Mouse (Mus musculus) embryonic facial prominence, embryonic 13.5 days (tissue): ENCODE measurements around the gene Ddc. TPM values are rescaled to one million over a fixed set of nuclear protein-coding genes. Genes with fewer than 3 reads are reported as not detected.
A peak's percentile ranks its signal among the peaks of the same experiment; 100 is the strongest.

Experiments used
- ATAC-seq: fragments of 200-750 bp; cut with Nextera tagmentation; 2 replicates; pipeline ENCODE4 v1.8.0; 2017; ENCODE audit warnings: low read depth; ENCODE audit not compliant: insufficient number of reproducible peaks, insufficient read depth, low FRiP score, low TSS enrichment
- H3K27ac ChIP-seq: fragments of 300-500 bp; sonication (generic); 2 replicates; pipeline ENCODE4 v1.5.1; 2015; ENCODE audit warnings: moderate library complexity, mild to moderate bottlenecking, inconsistent platforms
- H3K27me3 ChIP-seq: fragments of 300-500 bp; sonication (generic); 2 replicates; pipeline ENCODE4 v1.6.1; 2015; ENCODE audit warnings: mild to moderate bottlenecking, inconsistent platforms
- H3K36me3 ChIP-seq: fragments of 300-500 bp; sonication (generic); 2 replicates; pipeline ENCODE4 v1.6.1; 2015; ENCODE audit warnings: mild to moderate bottlenecking, inconsistent platforms
- H3K4me1 ChIP-seq: fragments of 300-500 bp; sonication (generic); 2 replicates; pipeline ENCODE4 v1.6.1; 2015; ENCODE audit warnings: inconsistent platforms
- H3K4me2 ChIP-seq: fragments of 300-500 bp; sonication (generic); 2 replicates; pipeline ENCODE4 v1.6.1; 2015; ENCODE audit warnings: moderate library complexity, mild to moderate bottlenecking, inconsistent platforms
- H3K4me3 ChIP-seq: fragments of 300-500 bp; sonication (generic); 2 replicates; pipeline ENCODE4 v1.5.1; 2015; ENCODE audit warnings: mild to moderate bottlenecking, inconsistent platforms
- H3K9ac ChIP-seq: fragments of 300-500 bp; sonication (generic); 2 replicates; pipeline ENCODE4 v1.6.1; 2015; ENCODE audit warnings: mild to moderate bottlenecking, inconsistent platforms
- H3K9me3 ChIP-seq: fragments of 300-500 bp; sonication (generic); 2 replicates; pipeline ENCODE4 v1.6.1; 2016; ENCODE audit warnings: inconsistent platforms
- WGBS: fragments of 180-500 bp; shearing (Covaris S2); methylation state at CpG from one replicate; pipeline ENCODE4 v1.1.7; 2015; ENCODE audit warnings: mixed read lengths; 5-methylcytosine and 5-hydroxymethylcytosine counted together
- polyA plus RNA-seq: library from polyadenylated mRNA; unstranded; fragments of >200 nt; fragmentation: Nextera tagmentation; extraction: Ambion mirVana; gene quantifications from 2 replicates; pipeline ENCODE4 v1.2.1, GENCODE M21; 2015

Ddc gene
- polyA plus RNA-seq, 1 experiment from 2014 or later = 5.3 TPM

DNA sequence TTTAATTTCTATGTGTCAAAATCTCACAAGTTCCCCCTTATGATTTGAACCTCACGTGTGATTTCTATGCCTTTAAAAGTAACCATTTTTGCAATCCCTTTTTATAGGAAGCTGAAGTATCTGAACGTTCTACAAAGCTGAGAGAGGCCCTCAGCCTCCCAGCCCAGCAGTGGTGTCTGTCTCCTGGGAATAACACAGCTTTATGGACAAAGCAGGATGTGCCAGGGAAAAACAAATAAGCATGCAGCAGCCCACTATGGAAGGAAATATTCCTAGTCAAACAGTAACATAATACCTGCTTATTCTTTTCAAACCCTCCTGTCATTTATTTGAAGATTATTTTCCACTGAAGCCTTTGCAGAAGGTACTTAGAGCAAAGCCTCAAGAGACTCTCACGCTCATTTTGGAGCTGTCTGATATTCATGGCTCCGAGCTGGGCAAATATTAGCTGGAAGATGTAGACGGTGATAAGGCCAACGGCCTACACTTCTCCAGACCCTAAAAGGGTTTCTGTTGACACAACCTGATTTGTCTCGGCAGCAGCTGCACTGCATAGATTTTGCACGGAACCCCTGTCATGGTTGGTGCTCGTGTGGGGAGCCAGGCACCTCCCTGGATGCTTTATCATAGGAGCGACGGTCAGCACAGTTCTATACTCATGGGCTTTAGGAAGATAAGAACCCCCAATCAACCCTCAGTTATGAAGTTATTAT, 13.3 kb downstream of the Ddc start:
- no peak for ATAC-seq
- 31% methylated on average over 11 of the region's 11 CpGs for WGBS

DNA sequence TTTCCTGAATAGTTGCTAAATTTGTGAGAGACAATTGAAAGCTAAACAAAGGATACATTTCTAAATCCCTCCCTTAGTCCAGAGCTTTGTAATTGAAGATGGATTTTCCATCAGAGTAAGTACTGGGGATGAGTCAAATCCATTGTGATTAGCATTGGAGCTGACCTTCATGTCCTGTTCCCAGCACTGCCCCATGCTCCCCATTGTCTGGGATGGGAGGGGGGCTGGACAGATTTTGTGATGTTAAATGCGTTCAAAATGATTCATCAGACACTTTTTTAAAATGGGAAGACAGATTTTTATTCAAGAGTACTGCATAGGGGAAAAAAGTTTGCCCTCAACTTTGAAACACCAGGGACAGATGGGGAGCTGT, 16.2 kb downstream of the Ddc start:
- Histone ChIP-seq H3K4me2 (no peak overlapping the region), H3K9me3 (no peaks in the 10 kb centered on the region), H3K4me3 (no peak overlapping the region), H3K27me3 (no peaks in the 10 kb centered on the region), H3K27ac (peak overlapping the region; percentile 22; the same call in 1 of the 2 replicates), H3K36me3 (no peaks in the 10 kb centered on the region), H3K4me1 (peaks cover 69% of the 10 kb centered on the region), H3K9ac (no peak overlapping the region)
- 56% methylated on average over 1 of the region's 1 CpGs for WGBS
- ATAC-seq = no peak

More for the DNA sequence above, 13.3 kb downstream of the Ddc start:
- Histone ChIP-seq H3K9ac (no peak overlapping the region), H3K9me3 (no peaks in the 10 kb centered on the region), H3K4me2 (no peak overlapping the region; the same call in 1 of the 2 replicates), H3K27ac (peak overlapping the region; percentile 77), H3K4me1 (peaks cover 42% of the 10 kb centered on the region), H3K36me3 (no peaks in the 10 kb centered on the region), H3K27me3 (no peaks in the 10 kb centered on the region), H3K4me3 (no peak overlapping the region)

DNA sequence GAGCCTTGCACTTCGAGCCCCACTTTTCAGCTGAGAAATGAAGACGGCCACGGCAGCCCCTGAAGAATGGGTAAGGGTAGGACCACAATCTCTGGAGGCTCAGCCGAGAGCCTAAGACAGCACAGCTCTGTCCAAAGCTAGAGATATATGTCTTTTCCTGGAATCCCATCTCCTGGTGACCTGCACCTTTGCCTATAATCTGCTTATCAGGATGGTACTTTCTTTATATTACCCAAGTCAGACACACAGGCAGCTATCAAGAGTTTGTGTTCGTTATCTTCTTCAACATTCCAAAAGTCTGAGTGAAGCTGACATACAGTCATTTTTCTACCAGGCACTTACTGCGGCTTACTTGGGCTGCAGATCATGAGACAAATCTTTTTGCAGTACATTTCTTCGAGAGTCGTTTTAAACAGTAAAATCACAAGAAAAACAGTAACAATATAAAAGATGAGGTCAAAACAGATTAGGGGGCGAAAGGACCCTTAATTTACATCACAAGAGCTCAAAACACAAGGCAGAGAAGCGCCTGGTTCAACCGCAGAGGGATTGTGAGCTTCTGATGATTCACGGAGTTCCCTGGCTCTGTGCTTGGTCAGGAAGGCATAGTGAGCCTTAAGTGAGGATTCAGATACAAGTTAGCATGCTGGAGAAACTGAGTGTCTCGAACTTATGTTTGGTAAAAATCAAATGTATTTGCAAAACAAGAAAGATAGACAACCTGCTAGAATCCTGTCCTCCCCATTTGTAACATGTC, 16.7 kb downstream of the Ddc start:
- no peak for ATAC-seq
- Histone ChIP-seq H3K9ac (no peak overlapping the region), H3K4me2 (no peak overlapping the region), H3K27ac (peak overlapping the region; percentile 98), H3K4me1 (peaks cover 65% of the 10 kb centered on the region), H3K9me3 (no peaks in the 10 kb centered on the region), H3K36me3 (no peaks in the 10 kb centered on the region), H3K27me3 (no peaks in the 10 kb centered on the region), H3K4me3 (no peak overlapping the region)
- WGBS = 54% methylated on average over 13 of the region's 13 CpGs

DNA sequence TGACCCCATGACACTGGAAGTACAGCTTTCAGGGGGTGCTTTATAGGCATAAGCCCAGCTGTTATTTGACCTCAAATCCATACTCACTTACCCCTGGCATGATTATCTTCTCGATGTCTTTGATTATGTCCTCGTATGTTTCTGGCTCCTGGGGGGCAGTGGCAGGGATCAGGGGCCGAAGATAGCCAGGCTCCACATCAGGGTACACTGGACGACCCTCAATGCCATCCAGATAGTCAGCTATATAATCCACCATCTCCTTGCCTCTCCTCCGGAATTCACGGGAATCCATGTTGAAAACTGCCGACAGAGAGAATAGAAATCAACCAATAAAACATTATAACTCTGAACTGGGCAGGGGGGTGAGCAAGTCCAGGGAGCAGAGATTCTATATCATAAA, 17.6 kb downstream of the Ddc start:
- H3K4me1 ChIP-seq = peaks cover 58% of the 10 kb centered on the region
- WGBS = 71% methylated on average over 7 of the region's 7 CpGs
- no peaks in the 10 kb centered on the region for H3K27me3 ChIP-seq
- H3K36me3 ChIP-seq = no peaks in the 10 kb centered on the region
- no peaks in the 10 kb centered on the region for H3K9me3 ChIP-seq
- H3K9ac ChIP-seq = no peak overlapping the region
- H3K4me3 ChIP-seq = no peak overlapping the region
- ATAC-seq = no peak
- H3K4me2 ChIP-seq = no peak overlapping the region
- H3K27ac ChIP-seq = peak overlapping the region; percentile 98

DNA sequence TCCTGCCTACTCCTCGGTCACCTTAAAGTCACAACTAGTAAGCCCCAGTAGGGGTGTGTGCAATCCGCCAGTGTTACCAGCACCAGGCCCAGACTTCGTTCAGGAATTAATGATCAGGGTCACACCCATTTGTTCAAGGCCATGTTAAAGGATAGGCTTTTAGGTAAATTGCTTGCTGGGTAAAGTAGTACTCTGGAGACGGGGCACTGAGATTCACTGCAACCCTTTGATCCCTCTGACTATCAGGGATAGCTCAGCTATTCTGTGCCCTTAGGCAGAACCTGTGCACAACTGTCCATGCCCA, 18.3 kb downstream of the Ddc start:
- Histone ChIP-seq H3K27ac (peak overlapping the region; percentile 98), H3K9ac (peak overlapping the region; percentile 51; the same call in 1 of the 2 replicates), H3K4me3 (no peak overlapping the region), H3K4me2 (no peak overlapping the region), H3K36me3 (no peaks in the 10 kb centered on the region), H3K27me3 (no peaks in the 10 kb centered on the region), H3K9me3 (no peaks in the 10 kb centered on the region), H3K4me1 (peaks cover 55% of the 10 kb centered on the region)
- WGBS = 35% methylated on average over 4 of the region's 4 CpGs
- ATAC-seq = no peak

DNA sequence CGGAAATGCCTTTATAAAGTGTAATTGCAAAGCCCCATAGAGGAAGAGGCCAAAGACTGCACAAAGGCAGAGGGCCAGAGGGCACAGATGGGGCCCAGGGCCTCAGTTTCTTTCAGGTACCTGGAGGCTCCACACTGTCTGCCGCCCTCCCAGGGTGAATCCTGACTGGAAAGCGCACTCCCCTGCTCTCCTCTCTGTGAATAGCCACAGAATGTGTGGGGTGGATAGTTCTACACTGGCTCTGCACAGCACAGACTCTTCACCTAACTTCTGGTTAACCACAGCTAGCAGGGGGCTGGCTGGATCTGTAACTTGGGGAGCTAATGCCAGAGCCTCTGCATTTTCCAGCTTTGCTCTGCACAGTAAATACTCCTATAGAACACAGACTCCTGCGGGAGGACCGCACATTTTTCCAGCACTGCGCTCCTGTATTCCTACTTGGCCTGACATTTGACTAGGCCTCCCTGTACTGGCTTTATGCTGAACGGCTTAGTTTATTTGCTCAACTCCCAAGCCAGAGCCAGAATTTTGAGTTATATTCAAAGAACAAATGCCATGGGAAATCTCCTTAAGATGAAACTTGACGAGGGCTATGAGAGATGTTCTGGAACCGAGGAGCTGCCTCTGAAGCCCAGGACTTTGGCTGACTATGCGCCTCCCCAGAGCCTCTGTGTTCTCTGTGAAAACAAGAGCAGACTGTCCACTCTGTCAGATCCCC, 18.8 kb downstream of the Ddc start:
- H3K36me3 ChIP-seq = no peaks in the 10 kb centered on the region
- no peaks in the 10 kb centered on the region for H3K27me3 ChIP-seq
- peak overlapping the region; percentile 51 for H3K9ac ChIP-seq
- peak overlapping the region; percentile 98 for H3K27ac ChIP-seq
- peak; percentile 71 for ATAC-seq
- H3K4me2 ChIP-seq = peak overlapping the region; percentile 29
- no peaks in the 10 kb centered on the region for H3K9me3 ChIP-seq
- 19% methylated on average over 10 of the region's 10 CpGs for WGBS
- H3K4me3 ChIP-seq = no peak overlapping the region
- H3K4me1 ChIP-seq = peaks cover 52% of the 10 kb centered on the region

DNA sequence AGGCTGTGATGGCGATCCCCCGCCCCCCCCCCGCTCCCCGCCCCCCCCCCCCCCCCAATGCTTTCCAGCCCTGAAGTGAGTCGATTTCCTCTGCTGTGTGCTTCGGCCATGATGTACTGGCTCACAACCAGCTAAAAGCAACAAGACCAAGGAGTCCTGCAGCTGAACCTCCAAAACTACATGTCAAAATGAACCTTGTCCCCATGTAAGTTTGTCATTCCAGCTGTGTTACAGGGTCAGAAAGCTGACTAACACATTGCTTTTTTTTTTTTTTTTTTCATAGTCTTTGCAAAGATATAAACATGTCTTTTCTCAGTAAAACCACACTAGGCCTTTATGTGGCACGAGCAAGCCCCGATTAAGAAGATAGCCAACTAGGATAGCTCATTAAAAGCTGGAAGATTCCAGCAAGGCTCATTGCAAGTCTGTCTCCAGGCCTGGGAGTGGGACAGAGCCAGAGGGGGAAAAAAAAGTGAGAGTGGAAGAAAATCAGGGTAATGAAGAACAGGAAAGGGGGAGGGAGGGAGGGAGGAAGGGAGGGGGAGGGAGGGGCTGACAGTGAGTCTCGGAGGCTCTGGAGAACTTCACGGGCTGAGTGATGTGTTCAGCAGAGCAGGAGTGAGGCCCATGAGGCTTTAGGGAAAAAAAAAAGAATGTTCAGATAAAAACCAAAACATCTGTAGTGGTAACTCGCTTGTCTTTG, 19.5 kb downstream of the Ddc start:
- Histone ChIP-seq H3K9me3 (no peaks in the 10 kb centered on the region), H3K4me3 (no peak overlapping the region), H3K27ac (peak overlapping the region; percentile 98), H3K27me3 (no peaks in the 10 kb centered on the region), H3K4me2 (peak overlapping the region; percentile 29), H3K4me1 (peaks cover 59% of the 10 kb centered on the region), H3K36me3 (no peaks in the 10 kb centered on the region), H3K9ac (peak overlapping the region; percentile 51; the same call in 1 of the 2 replicates)
- WGBS = 3% methylated on average over 11 of the region's 11 CpGs
- ATAC-seq = peak; percentile 65

DNA sequence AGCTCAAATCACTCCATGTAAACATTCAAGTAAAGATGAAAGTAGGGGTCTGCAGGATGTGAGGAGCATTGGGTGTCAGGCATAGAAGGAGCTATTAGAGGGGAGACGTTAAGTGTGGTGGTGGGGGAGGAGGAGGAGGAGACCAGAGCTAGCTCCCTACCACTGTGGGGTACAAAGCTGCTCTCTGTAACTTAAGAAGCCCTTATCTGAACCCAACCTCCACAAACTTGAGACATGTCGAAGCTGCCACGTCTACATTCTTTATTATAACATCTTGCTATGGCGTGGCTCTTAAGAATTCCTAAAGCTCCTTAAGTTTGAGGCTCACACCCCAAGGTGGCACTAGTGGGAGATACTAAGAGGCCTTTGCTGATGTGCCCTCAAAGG, 20.1 kb downstream of the Ddc start:
- no peak overlapping the region for H3K4me3 ChIP-seq
- no peaks in the 10 kb centered on the region for H3K9me3 ChIP-seq
- H3K4me2 ChIP-seq = peak overlapping the region; percentile 5; the same call in 1 of the 2 replicates
- 6% methylated on average over 4 of the region's 4 CpGs for WGBS
- no peak for ATAC-seq
- peaks cover 64% of the 10 kb centered on the region for H3K4me1 ChIP-seq
- no peaks in the 10 kb centered on the region for H3K36me3 ChIP-seq
- peak overlapping the region; percentile 98 for H3K27ac ChIP-seq
- no peak overlapping the region for H3K9ac ChIP-seq
- no peaks in the 10 kb centered on the region for H3K27me3 ChIP-seq

DNA sequence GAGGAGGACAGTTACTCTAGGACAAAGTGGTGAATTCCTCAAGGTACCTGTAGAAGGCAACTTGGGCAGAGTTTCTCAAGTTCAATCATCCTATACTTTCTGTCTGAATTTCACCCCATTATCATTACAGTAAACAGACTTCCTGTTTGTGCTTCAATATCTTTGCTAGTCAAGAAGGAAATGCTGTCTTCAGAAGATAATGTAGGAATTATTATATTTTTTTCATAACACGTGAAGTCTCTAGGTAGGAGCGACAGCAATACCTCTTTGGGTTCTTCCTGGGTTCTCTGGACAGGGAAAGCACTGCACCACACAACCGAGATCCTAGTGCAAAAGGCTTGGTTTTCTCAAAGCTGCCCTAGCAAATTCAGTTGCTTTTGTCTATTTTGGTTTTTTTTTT, 21.6 kb downstream of the Ddc start:
- no peaks in the 10 kb centered on the region for H3K27me3 ChIP-seq
- H3K9ac ChIP-seq = no peak overlapping the region
- peak overlapping the region; percentile 98 for H3K27ac ChIP-seq
- peaks cover 75% of the 10 kb centered on the region for H3K4me1 ChIP-seq
- H3K9me3 ChIP-seq = no peaks in the 10 kb centered on the region
- H3K4me3 ChIP-seq = no peak overlapping the region
- H3K36me3 ChIP-seq = no peaks in the 10 kb centered on the region
- H3K4me2 ChIP-seq = no peak overlapping the region
- no peak for ATAC-seq
- WGBS = 89% methylated on average over 3 of the region's 3 CpGs

DNA sequence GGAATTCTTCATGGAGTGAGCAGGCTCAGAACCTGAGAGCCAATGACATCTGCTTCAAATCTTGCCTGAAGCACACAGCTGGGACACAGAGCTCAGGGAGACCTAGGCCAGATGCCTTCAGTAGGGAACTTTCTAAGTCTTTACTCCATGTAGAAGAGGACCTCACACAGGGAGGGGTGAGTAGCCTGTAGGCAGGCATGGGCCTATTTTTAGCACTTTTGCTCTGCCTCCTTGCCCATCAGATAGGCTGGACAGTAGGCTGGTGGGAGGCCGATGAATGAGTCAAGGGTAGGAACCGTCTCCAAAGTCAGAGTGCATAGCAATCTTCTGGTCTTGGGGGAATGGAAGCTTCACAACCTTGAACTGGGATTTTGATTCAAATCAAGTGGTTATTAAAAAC, 22.7 kb downstream of the Ddc start:
- 86% methylated on average over 2 of the region's 2 CpGs for WGBS
- Histone ChIP-seq H3K9me3 (no peaks in the 10 kb centered on the region), H3K36me3 (no peaks in the 10 kb centered on the region), H3K4me3 (no peak overlapping the region), H3K9ac (no peak overlapping the region), H3K27ac (no peak overlapping the region), H3K4me2 (no peak overlapping the region), H3K4me1 (peaks cover 69% of the 10 kb centered on the region), H3K27me3 (no peaks in the 10 kb centered on the region)
- no peak for ATAC-seq
